Mouse (Mus musculus): ENCODE data around the gene Mrpl51.

GRCm38 (mm10) chr6:125173256-125173655 is 18.3 kb upstream of the Mrpl51 start:
- TF ChIP-seq POLR2A (IDR thresholded peaks at IDR 0.05; ENCODE audit: low read depth, low read length) (no peak), CTCF (IDR thresholded peaks at IDR 0.05; ENCODE audit: extremely low read depth, insufficient read depth, insufficient read length, insufficient replicate concordance) (no peak)

Measured in spleen, adult 2 months (tissue).